Mouse (Mus musculus): ENCODE data around the gene Psmc3. TPM values are rescaled to one million over a fixed set of nuclear protein-coding genes. Genes with fewer than 3 reads are reported as not detected.

Gene Psmc3
- total and polyA plus RNA-seq, 3 experiments: 214 to 284 (median 257) TPM

- no peak for DNase-seq (ENCODE audit: extremely low read depth)
- H3K79me2 ChIP-seq (replicated peaks; ENCODE audit: control insufficient read depth, extremely low read depth, insufficient read depth, poor library complexity, severe bottlenecking): no peaks in the 10 kb centered on the region
- no peaks in the 10 kb centered on the region for H3K9me3 ChIP-seq (replicated peaks; ENCODE audit: low read length)
- H3K36me3 ChIP-seq (replicated peaks in 1 of 2; ENCODE audit: control insufficient read depth in 1 of 2, insufficient read depth in 1 of 2, low read length in 1 of 2): peaks cover 24 to 45% of the 10 kb centered on the region in 2 experiments
- no peaks in the 10 kb centered on the region for H3K27me3 ChIP-seq (replicated peaks)
- H3K4me3 ChIP-seq (replicated peaks in 1 of 3; ENCODE audit: low read depth in 2 of 3, low read length in 2 of 3, poor library complexity in 1 of 3): no peak overlapping the region
- no peak overlapping the region for H3K27ac ChIP-seq (ENCODE audit: insufficient read depth, low read depth)
- H3K4me2 ChIP-seq (ENCODE audit: insufficient read depth, low read depth, poor library complexity, severe bottlenecking): no peak overlapping the region
- peaks cover 20 to 35% of the 10 kb centered on the region in 2 experiments for H3K4me1 ChIP-seq (ENCODE audit: control insufficient read depth in 1 of 2, insufficient read depth in 2 of 2)
- TF ChIP-seq MEF2A (IDR thresholded peaks at IDR 0.05; ENCODE audit: borderline replicate concordance, low read depth, low read length) (no peak), JUN (IDR thresholded peaks at IDR 0.05; ENCODE audit: insufficient read depth, low read depth, low read length) (no peak), SMC3 (IDR thresholded peaks at IDR 0.05; ENCODE audit: low read depth, low read length) (no peak), TBP (conservative IDR thresholded peaks at IDR 0.05; ENCODE audit: low read depth, low read length) (no peak), MAX (IDR thresholded peaks at IDR 0.05; ENCODE audit: low read length) (no peak), SIN3A (IDR thresholded peaks at IDR 0.05; ENCODE audit: low read length) (no peak), RAD21 (IDR thresholded peaks at IDR 0.05; ENCODE audit: low read depth, low read length) (no peak), CHD2 (IDR thresholded peaks at IDR 0.05; ENCODE audit: low read length) (no peak), USF1 (IDR thresholded peaks at IDR 0.05; ENCODE audit: low read depth, low read length) (no peak), POLR2A (IDR thresholded peaks at IDR 0.05; ENCODE audit: low read depth, low read length) (no peak), GABPA (IDR thresholded peaks at IDR 0.05; ENCODE audit: insufficient replicate concordance, low read depth, low read length) (no peak), HCFC1 (IDR thresholded peaks at IDR 0.05; ENCODE audit: low read depth, low read length) (no peak), PAX5 (IDR thresholded peaks at IDR 0.05; ENCODE audit: low read length) (no peak)
- in situ Hi-C loops (cut with MboI; ENCODE audit: low pct_ligation_motif_present, low pct_unique_long_range_greater_than_20kb, low sequenced_read_pairs) (no loop called here), dilution Hi-C loops (cut with MboI; ENCODE audit: extremely low pct_ligation_motif_present, extremely low pct_unique_long_range_greater_than_20kb, low sequenced_read_pairs) (no loop called here)
- no peak overlapping the region for H3K9ac ChIP-seq (ENCODE audit: insufficient read depth, low read depth)
These were observed 14.5 kb downstream of the Psmc3 start for GRCm38 (mm10) chr2:91068162-91068871.

GRCm38 (mm10) chr2:91068872-91069165 is 15.0 kb downstream of the Psmc3 start:
- Histone ChIP-seq H3K4me2 (ENCODE audit: insufficient read depth, low read depth, poor library complexity, severe bottlenecking) (no peak overlapping the region), H3K27ac (ENCODE audit: insufficient read depth, low read depth) (no peak overlapping the region), H3K4me1 (ENCODE audit: control insufficient read depth in 1 of 2, insufficient read depth in 2 of 2) (peaks cover 20 to 35% of the 10 kb centered on the region in 2 experiments), H3K79me2 (replicated peaks; ENCODE audit: control insufficient read depth, extremely low read depth, insufficient read depth, poor library complexity, severe bottlenecking) (no peaks in the 10 kb centered on the region), H3K4me3 (replicated peaks in 1 of 3; ENCODE audit: low read depth in 2 of 3, low read length in 2 of 3, poor library complexity in 1 of 3) (no peak overlapping the region), H3K9me3 (replicated peaks; ENCODE audit: low read length) (no peaks in the 10 kb centered on the region), H3K27me3 (replicated peaks) (no peaks in the 10 kb centered on the region), H3K9ac (ENCODE audit: insufficient read depth, low read depth) (no peak overlapping the region), H3K36me3 (replicated peaks in 1 of 2; ENCODE audit: control insufficient read depth in 1 of 2, insufficient read depth in 1 of 2, low read length in 1 of 2) (peaks cover 19 to 40% of the 10 kb centered on the region in 2 experiments)
- no peak for TF ChIP-seq NRF1 (IDR thresholded peaks at IDR 0.05; ENCODE audit: low read depth, low read length)
- no peak for TF ChIP-seq ELF1 (IDR thresholded peaks at IDR 0.05; ENCODE audit: low read depth, low read length)
- TF ChIP-seq POLR2AphosphoS2 (IDR thresholded peaks at IDR 0.05; ENCODE audit: low read depth, low read length): no peak
- TF ChIP-seq SIN3A (IDR thresholded peaks at IDR 0.05; ENCODE audit: low read length): no peak
- no peak for TF ChIP-seq SMC3 (IDR thresholded peaks at IDR 0.05; ENCODE audit: low read depth, low read length)
- no peak for TF ChIP-seq PAX5 (IDR thresholded peaks at IDR 0.05; ENCODE audit: low read length)
- TF ChIP-seq HCFC1 (IDR thresholded peaks at IDR 0.05; ENCODE audit: low read depth, low read length): no peak
- TF ChIP-seq POLR2A (IDR thresholded peaks at IDR 0.05; ENCODE audit: low read depth, low read length): no peak
- no peak for TF ChIP-seq RAD21 (IDR thresholded peaks at IDR 0.05; ENCODE audit: low read depth, low read length)
- no peak for TF ChIP-seq MAZ (IDR thresholded peaks at IDR 0.05; ENCODE audit: low read depth, low read length)
- no peak for TF ChIP-seq TCF12 (IDR thresholded peaks at IDR 0.05; ENCODE audit: low read depth, low read length)
- TF ChIP-seq MXI1 (IDR thresholded peaks at IDR 0.05; ENCODE audit: low read depth, low read length): no peak
- TF ChIP-seq BHLHE40 (IDR thresholded peaks at IDR 0.05; ENCODE audit: low read depth, low read length): no peak
- no peak for TF ChIP-seq MAFK (IDR thresholded peaks at IDR 0.05; ENCODE audit: insufficient replicate concordance, low read length)
- no peak for TF ChIP-seq NELFE (IDR thresholded peaks at IDR 0.05; ENCODE audit: low read depth, low read length)
- no peak for DNase-seq (ENCODE audit: extremely low read depth)
- dilution Hi-C loops (cut with MboI; ENCODE audit: extremely low pct_ligation_motif_present, extremely low pct_unique_long_range_greater_than_20kb, low sequenced_read_pairs) (no loop called here), in situ Hi-C loops (cut with MboI; ENCODE audit: low pct_ligation_motif_present, low pct_unique_long_range_greater_than_20kb, low sequenced_read_pairs) (no loop called here)

All from CH12.LX (cell line).